Mouse (Mus musculus): ENCODE results near the gene Kremen2.

GRCm38 (mm10) chr17:23706212-23706611 is 39.4 kb downstream of the Kremen2 start:
- TF ChIP-seq POLR2A (IDR thresholded peaks at IDR 0.05; ENCODE audit: low read depth, low read length) (no peak), CTCF (IDR thresholded peaks at IDR 0.05; ENCODE audit: extremely low read depth, insufficient read depth, insufficient read length, insufficient replicate concordance) (peak; percentile 90; the same call in 1 of the 2 replicates)

All from spleen, adult 2 months (tissue).